Comparison of ENCODE assay signal across 30 mouse cellular contexts in the genomic region with DNA sequence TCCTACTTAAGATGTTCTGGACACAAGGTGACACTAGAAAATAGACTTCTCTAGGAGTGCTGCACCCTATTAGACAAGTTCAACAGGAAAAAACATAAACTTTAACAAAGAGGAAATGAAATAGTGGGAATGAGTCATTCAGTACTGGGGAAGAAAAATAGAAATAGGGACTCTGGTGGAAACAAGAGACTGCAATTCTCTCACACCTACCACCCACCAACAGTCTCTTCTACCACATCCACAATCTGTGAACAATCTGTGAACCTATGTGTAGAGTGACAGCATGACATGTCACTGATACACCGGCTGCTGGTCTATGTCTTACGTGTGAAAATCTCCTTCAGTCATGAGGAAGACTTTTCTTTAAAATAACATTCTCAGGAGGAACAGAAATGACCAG. TPM values are rescaled to one million over a fixed set of nuclear protein-coding genes. Genes with fewer than 3 reads are reported as not detected.
DNase-seq lines count a peak whose midpoint lies in the region; ATAC-seq and TF ChIP-seq lines count a peak whose summit lies in the region.
"Had no signal": no experiment of that assay in that cellular context is flagged by ENCODE, and none has a peak within 500 bp of the region (broad histone marks: within the 10 kb centered on the region; RNA-seq: fewer than 3 reads in every experiment).

No protein-coding gene starts in this region.

- no peaks in the 10 kb centered on the region for H3K27me3 ChIP-seq in forebrain, embryonic 14.5 days (replicated peaks; ENCODE audit: control insufficient read depth, insufficient read depth, low read length)
- no peaks in the 10 kb centered on the region for H3K27me3 ChIP-seq in midbrain, embryonic 15.5 days (replicated peaks)
- H3K27me3 ChIP-seq: intestine, embryonic 15.5 days; megakaryocyte, embryonic 14.5 days; midbrain, embryonic 12.5 days had no signal

- TF ChIP-seq CTCF in olfactory bulb, adult 2 months (IDR thresholded peaks at IDR 0.05; ENCODE audit: insufficient read depth, low read depth, low read length) = no peak

- no peak for TF ChIP-seq POLR2A in olfactory bulb, adult 2 months (IDR thresholded peaks at IDR 0.05; ENCODE audit: insufficient read depth, low read depth, low read length)

- H3K27ac ChIP-seq in olfactory bulb, adult 2 months (ENCODE audit: insufficient read depth, low read depth, low read length) = 0 out of 2 replicates have a peak overlapping the region, but pooled peaks have one; percentile 21
- no peak overlapping the region for H3K27ac ChIP-seq in forebrain, embryonic 14.5 days (ENCODE audit: low read depth, low read length)
- H3K27ac ChIP-seq in midbrain, embryonic 15.5 days = no peak overlapping the region
- H3K27ac ChIP-seq: hindbrain, embryonic 10.5 days; intestine, embryonic 15.5 days; liver, embryonic 14.5 days; midbrain, embryonic 12.5 days had no signal

- H3K9me3 ChIP-seq in forebrain, embryonic 14.5 days (replicated peaks; ENCODE audit: control insufficient read depth, low read length) = no peaks in the 10 kb centered on the region
- no peaks in the 10 kb centered on the region for H3K9me3 ChIP-seq in midbrain, embryonic 15.5 days
- H3K9me3 ChIP-seq: hindbrain, embryonic 10.5 days; intestine, embryonic 15.5 days; megakaryocyte, embryonic 14.5 days; midbrain, embryonic 12.5 days had no signal

- H3K4me3 ChIP-seq in olfactory bulb, adult 2 months (ENCODE audit: insufficient read depth, low read depth, low read length) = no peak overlapping the region
- no peak overlapping the region for H3K4me3 ChIP-seq in forebrain, embryonic 14.5 days (ENCODE audit: low read depth, low read length)
- H3K4me3 ChIP-seq in midbrain, embryonic 15.5 days = no peak overlapping the region
- H3K4me3 ChIP-seq: hindbrain, embryonic 10.5 days; intestine, embryonic 15.5 days; megakaryocyte, embryonic 14.5 days; midbrain, embryonic 12.5 days had no signal

- DNase-seq in heart, adult 11 months = peak; percentile 18
- no peak for DNase-seq in heart, adult 18-20 months
- peak; percentile 8 for DNase-seq in CD4-positive helper T cell, adult 2 months (ENCODE audit: low read depth, low spot score)
- DNase-seq in forebrain, embryonic 14.5 days (ENCODE audit: low spot score) = no peak
- DNase-seq: adrenal gland, adult 2 months; adrenal gland, postnatal 36 days; cerebellum, adult 11 months; cerebellum, adult 9-10 months; cerebellum, postnatal 36 days; gastrocnemius, postnatal 36 days; heart, postnatal 14 days; kidney, adult 2 months; kidney, postnatal 36 days; liver; lung, embryonic 14.5 days; retina, postnatal 1 day; right cerebral cortex, postnatal 25 days; spleen, adult 18-20 months; thymus, postnatal 4 days had no signal

- ATAC-seq in granulocyte monocyte progenitor cell, adult 5-6 weeks (replicated peaks; ENCODE audit: poor library complexity, severe bottlenecking) = peak; percentile 30; the same call in 1 of the 2 replicates
- ATAC-seq in forebrain, embryonic 14.5 days = no peak
- ATAC-seq in midbrain, embryonic 15.5 days (replicated peaks) = no peak
- ATAC-seq: activated CD4-positive, CD25-positive, alpha-beta regulatory T cell, adult 4 months; forebrain, embryonic 16.5 days; hindbrain, embryonic 16.5 days; intestine, embryonic 15.5 days had no signal

- H3K36me3 ChIP-seq in forebrain, embryonic 14.5 days (ENCODE audit: control insufficient read depth, insufficient read depth, low read length) = no peaks in the 10 kb centered on the region
- no peaks in the 10 kb centered on the region for H3K36me3 ChIP-seq in midbrain, embryonic 15.5 days (replicated peaks)
- H3K36me3 ChIP-seq: hindbrain, embryonic 10.5 days; intestine, embryonic 15.5 days; midbrain, embryonic 12.5 days had no signal

- no peak overlapping the region for H3K9ac ChIP-seq in forebrain, embryonic 14.5 days (ENCODE audit: low read length)
- H3K9ac ChIP-seq in midbrain, embryonic 15.5 days = no peak overlapping the region
- H3K9ac ChIP-seq: intestine, embryonic 15.5 days; liver, embryonic 14.5 days; lung, embryonic 14.5 days; midbrain, embryonic 12.5 days had no signal

- WGBS in olfactory bulb, adult 2 months = 81% methylated on average over 2 of the region's 2 CpGs
- 87% methylated on average over 2 of the region's 2 CpGs for WGBS in forebrain, embryonic 14.5 days
- 91% methylated on average over 2 of the region's 2 CpGs for WGBS in midbrain, embryonic 15.5 days

- no peaks in the 10 kb centered on the region for H3K4me1 ChIP-seq in olfactory bulb, adult 2 months (ENCODE audit: control insufficient read depth, insufficient read depth, low read length)
- H3K4me1 ChIP-seq in forebrain, embryonic 14.5 days (ENCODE audit: control insufficient read depth, insufficient read depth, low read length) = no peaks in the 10 kb centered on the region
- H3K4me1 ChIP-seq in midbrain, embryonic 15.5 days = no peaks in the 10 kb centered on the region
- H3K4me1 ChIP-seq: hindbrain, embryonic 10.5 days; intestine, embryonic 15.5 days; megakaryocyte, embryonic 14.5 days; midbrain, embryonic 12.5 days had no signal

- no peak overlapping the region for H3K4me2 ChIP-seq in forebrain, embryonic 14.5 days (ENCODE audit: low read length)
- H3K4me2 ChIP-seq in midbrain, embryonic 15.5 days = no peak overlapping the region
- H3K4me2 ChIP-seq: intestine, embryonic 15.5 days; lung, embryonic 14.5 days; midbrain, embryonic 12.5 days had no signal

RNA-seq across cellular contexts. Expression of gene Uxs1, which starts 15.8 kb away (rescaled TPM):
- 10 to 100 TPM; 11.9 to 12.6 TPM for total RNA-seq in heart, adult 18-20 months (2021)
- 20.6 and 45.0 TPM in 2 replicates for total RNA-seq in granulocyte monocyte progenitor cell, adult 5-6 weeks (2014; fragmentation: Nextera tagmentation)
- 28.4 and 39.2 TPM in 2 replicates for total RNA-seq in granulocyte monocyte progenitor cell, adult 5-6 weeks (2017)
- not detected in 2 replicates for polyA plus RNA-seq in olfactory bulb, adult 2 months (2012; ENCODE audit: insufficient read depth, insufficient read length, low replicate concordance, missing spikeins)
- polyA plus RNA-seq in forebrain, embryonic 14.5 days (2014; fragmentation: Nextera tagmentation; extraction: Ambion mirVana) = 14.1 and 18.5 TPM in 2 replicates
- polyA plus RNA-seq in midbrain, embryonic 15.5 days (2015; fragmentation: Nextera tagmentation; extraction: Ambion mirVana) = 16.4 and 18.6 TPM in 2 replicates

Comparison
In these comparisons a context has a peak if more than half of its experiments do, and no peak if none do; other contexts are left out.
1. DNase-seq: peak in heart, adult 11 months (single experiment) and CD4-positive helper T cell, adult 2 months (single experiment); none in heart, adult 18-20 months (0 of 2) and forebrain, embryonic 14.5 days (single experiment).